Mouse (Mus musculus): ENCODE measurements around the gene Hspb7. TPM values are rescaled to one million over a fixed set of nuclear protein-coding genes. Genes with fewer than 3 reads are reported as not detected.

Hspb7 gene
- not detected in 2 replicates for total RNA-seq (2012; rRNA removed)
- polyA plus RNA-seq (2012; ENCODE audit: insufficient read depth in 1 of 2, insufficient read length in 2 of 2, low read depth in 1 of 2, low replicate concordance in 2 of 2, missing spikeins in 1 of 2): not detected

GRCm38 (mm10) chr4:141420192-141420829 lies at the start of gene Hspb7:
Gene Hspb7, plus strand, starts transcription at chr4:141420779.
- Histone ChIP-seq H3K27ac (ENCODE audit: control insufficient read depth, low read depth, low read length) (no peak within 1 kb of the TSS), H3K9ac (ENCODE audit: control insufficient read depth, low read depth, low read length, poor library complexity, severe bottlenecking) (no peak within 1 kb of the TSS), H3K9me3 (replicated peaks; ENCODE audit: insufficient read depth, low read length) (no peaks in the 10 kb centered on the region), H3K79me2 (ENCODE audit: control insufficient read depth, insufficient read depth, low read length, poor library complexity) (no peaks in the 10 kb centered on the region), H3K36me3 (ENCODE audit: control insufficient read depth in 1 of 2, insufficient read depth in 2 of 2, low read length in 2 of 2) (no peaks in the 10 kb centered on the region), H3K27me3 (ENCODE audit: control insufficient read depth in 1 of 2, insufficient read depth in 2 of 2, low read length in 2 of 2) (peaks cover 0 to 1% of the 10 kb centered on the region in 2 experiments; a peak in 2 of 4 replicates), H3K4me3 (ENCODE audit: control insufficient read depth in 1 of 2, insufficient read depth in 1 of 2, low read depth in 2 of 2, low read length in 2 of 2) (no peak within 1 kb of the TSS), H3K4me1 (ENCODE audit: control insufficient read depth in 1 of 2, insufficient read depth in 2 of 2, low read length in 2 of 2) (no peaks in the 10 kb centered on the region)
- no peak for DNase-seq (ENCODE audit: low read depth, low spot score)
- TF ChIP-seq MYB (IDR thresholded peaks at IDR 0.05; ENCODE audit: low read depth, low read length) (no peak), MAX (IDR thresholded peaks at IDR 0.05; ENCODE audit: low read length) (no peak), POLR2A (IDR thresholded peaks at IDR 0.05; ENCODE audit: control insufficient read depth in 1 of 2, insufficient read depth in 1 of 2, low read depth in 1 of 2, low read length in 2 of 2, poor library complexity in 1 of 2) (no peak)

- H3K79me2 ChIP-seq (ENCODE audit: control insufficient read depth, insufficient read depth, low read length, poor library complexity): no peaks in the 10 kb centered on the region
- H3K36me3 ChIP-seq (ENCODE audit: control insufficient read depth in 1 of 2, insufficient read depth in 2 of 2, low read length in 2 of 2): no peaks in the 10 kb centered on the region
- H3K9me3 ChIP-seq (replicated peaks; ENCODE audit: insufficient read depth, low read length): no peaks in the 10 kb centered on the region
- DNase-seq (ENCODE audit: low read depth, low spot score): no peak
- no peak overlapping the region for H3K27ac ChIP-seq (ENCODE audit: control insufficient read depth, low read depth, low read length)
- TF ChIP-seq CTCF (IDR thresholded peaks at IDR 0.05 in 2 of 3, conservative IDR thresholded peaks at IDR 0.05 in 1 of 3; ENCODE audit: control insufficient read depth in 1 of 3, insufficient read depth in 1 of 3, low read depth in 2 of 3, low read length in 3 of 3, poor library complexity in 1 of 3, severe bottlenecking in 1 of 3): no peak
- no peak for TF ChIP-seq HCFC1 (IDR thresholded peaks at IDR 0.05; ENCODE audit: low read depth, low read length)
- no peak for TF ChIP-seq RCOR1 (IDR thresholded peaks at IDR 0.05; ENCODE audit: low read depth, low read length)
- no peak for TF ChIP-seq ZC3H11A (IDR thresholded peaks at IDR 0.05; ENCODE audit: low read depth, low read length)
- no peak for TF ChIP-seq UBTF (IDR thresholded peaks at IDR 0.05; ENCODE audit: borderline replicate concordance, insufficient read depth, low read depth, low read length)
- TF ChIP-seq BHLHE40 (IDR thresholded peaks at IDR 0.05; ENCODE audit: borderline replicate concordance, low read depth, low read length): no peak
- TF ChIP-seq SMC3 (IDR thresholded peaks at IDR 0.05; ENCODE audit: low read depth, low read length): no peak
- no peak for TF ChIP-seq TCF12 (IDR thresholded peaks at IDR 0.05; ENCODE audit: low read depth, low read length)
- no peak for TF ChIP-seq MEF2A (IDR thresholded peaks at IDR 0.05; ENCODE audit: extremely low read depth, insufficient replicate concordance, low read depth, low read length, poor library complexity, severe bottlenecking)
- no peak for TF ChIP-seq MAX (IDR thresholded peaks at IDR 0.05; ENCODE audit: low read length)
- no peak for TF ChIP-seq EP300 (IDR thresholded peaks at IDR 0.05; ENCODE audit: low read depth in 1 of 2, low read length in 2 of 2)
- no peak for TF ChIP-seq MYB (IDR thresholded peaks at IDR 0.05; ENCODE audit: low read depth, low read length)
- no peak for TF ChIP-seq GABPA (IDR thresholded peaks at IDR 0.05; ENCODE audit: low read depth, low read length)
- no peak for TF ChIP-seq USF2 (IDR thresholded peaks at IDR 0.05; ENCODE audit: borderline replicate concordance in 1 of 2, insufficient read depth in 1 of 2, low read depth in 1 of 2, low read length in 2 of 2)
- TF ChIP-seq ZNF384 (IDR thresholded peaks at IDR 0.05; ENCODE audit: low read depth, low read length): no peak
- TF ChIP-seq POLR2A (IDR thresholded peaks at IDR 0.05; ENCODE audit: control insufficient read depth in 1 of 2, insufficient read depth in 1 of 2, low read depth in 1 of 2, low read length in 2 of 2, poor library complexity in 1 of 2): no peak
- no peak for TF ChIP-seq CHD2 (IDR thresholded peaks at IDR 0.05; ENCODE audit: low read length)
- TF ChIP-seq RAD21 (IDR thresholded peaks at IDR 0.05; ENCODE audit: low read depth, low read length): no peak
- no peak for TF ChIP-seq SIN3A (IDR thresholded peaks at IDR 0.05; ENCODE audit: low read length)
- no peak overlapping the region for H3K9ac ChIP-seq (ENCODE audit: control insufficient read depth, low read depth, low read length, poor library complexity, severe bottlenecking)
- no peaks in the 10 kb centered on the region for H3K4me1 ChIP-seq (ENCODE audit: control insufficient read depth in 1 of 2, insufficient read depth in 2 of 2, low read length in 2 of 2)
- H3K4me3 ChIP-seq (ENCODE audit: control insufficient read depth in 1 of 2, insufficient read depth in 1 of 2, low read depth in 2 of 2, low read length in 2 of 2): no peak overlapping the region
- H3K27me3 ChIP-seq (ENCODE audit: control insufficient read depth in 1 of 2, insufficient read depth in 2 of 2, low read length in 2 of 2): peaks cover 0 to 2% of the 10 kb centered on the region in 2 experiments; a peak in 2 of 4 replicates
Observed at GRCm38 (mm10) chr4:141372426-141372825, 48.2 kb upstream of the Hspb7 start.

All from MEL (cell line).